Mouse (Mus musculus) liver, postnatal 0 days (tissue): ENCODE results near the gene Got1. TPM values are rescaled to one million over a fixed set of nuclear protein-coding genes. Genes with fewer than 3 reads are reported as not detected.
"Not testable (repeated sequence)": the region's sequence is repeated elsewhere in the genome, so short reads cannot be mapped to it uniquely, and the experiment has no call there.

Experiments
- ATAC-seq: fragments of 200-750 bp; cut with Nextera tagmentation; 2 replicates; pipeline ENCODE4 v1.8.0; 2017; ENCODE audit warnings: mild to moderate bottlenecking, moderate library complexity
- DNase-seq: peaks from one replicate; pipeline ENCODE4 v3.0.0-alpha.2; 2016
- H3K27ac ChIP-seq: fragments of 300-500 bp; sonication (generic); 2 replicates; pipeline ENCODE4 v1.5.1; 2014; ENCODE audit warnings: antibody characterized with exemption, moderate library complexity, mild to moderate bottlenecking, low read depth
- H3K27me3 ChIP-seq: fragments of 300-500 bp; sonication (generic); 2 replicates; pipeline ENCODE4 v1.6.1; 2014; ENCODE audit warnings: low read length, control low read depth, mixed read lengths; ENCODE audit not compliant: insufficient read depth
- H3K36me3 ChIP-seq: fragments of 300-500 bp; sonication (generic); replicated peaks from 2 replicates; pipeline ENCODE4 v1.6.1; 2014; ENCODE audit warnings: mild to moderate bottlenecking, control low read depth, low read length, moderate library complexity, mixed read lengths; ENCODE audit not compliant: insufficient read depth
- H3K4me1 ChIP-seq: fragments of 300-500 bp; sonication (generic); 2 replicates; pipeline ENCODE4 v1.6.1; 2014; ENCODE audit warnings: antibody characterized with exemption, mild to moderate bottlenecking, control low read depth; ENCODE audit not compliant: insufficient read depth
- H3K4me2 ChIP-seq: fragments of 300-500 bp; sonication (generic); 2 replicates; pipeline ENCODE4 v1.6.1; 2014; ENCODE audit warnings: low read depth, mild to moderate bottlenecking, low read length, moderate library complexity, mixed read lengths
- H3K4me3 ChIP-seq: fragments of 300-500 bp; sonication (generic); 2 replicates; pipeline ENCODE4 v1.5.1; 2014; ENCODE audit warnings: low read depth, low read length
- H3K9ac ChIP-seq: fragments of 300-500 bp; sonication (generic); replicated peaks from 2 replicates; pipeline ENCODE4 v1.6.1; 2014; ENCODE audit warnings: mild to moderate bottlenecking, moderate library complexity
- H3K9me3 ChIP-seq: fragments of 300-500 bp; sonication (generic); 2 replicates; pipeline ENCODE4 v1.6.1; 2016; ENCODE audit warnings: mild to moderate bottlenecking, control low read depth, low read length, mixed read lengths
- CTCF ChIP-seq: sonication (generic); IDR thresholded peaks from 2 replicates; pipeline ENCODE4 v1.5.1; 2016; ENCODE audit warnings: antibody characterized with exemption, low read depth
- EP300 ChIP-seq: IDR thresholded peaks from 2 replicates; pipeline ENCODE4 v1.6.1; 2016; ENCODE audit warnings: antibody characterized with exemption, low read depth, mild to moderate bottlenecking
- WGBS: fragments of 180-500 bp; shearing (Covaris S2); extraction: QIAGEN DNeasy Blood & Tissue Kit; methylation state at CpG from one replicate; pipeline ENCODE4 v1.1.7; 2014; ENCODE audit not compliant: insufficient replicate concordance; 5-methylcytosine and 5-hydroxymethylcytosine counted together
- polyA plus RNA-seq: library from polyadenylated mRNA; unstranded; fragments of >200 nt; fragmentation: Nextera tagmentation; extraction: Ambion mirVana; gene quantifications from 2 replicates; pipeline ENCODE4 v1.2.1, GENCODE M21; 2015

Got1 gene
- polyA plus RNA-seq, 1 experiment from 2014 or later, result 127 TPM

GRCm38 (mm10) chr19:43513874-43514273 is 10.5 kb downstream of the Got1 start:
- peak; percentile 65 for DNase-seq
- H3K9ac ChIP-seq, result no peak overlapping the region
- peaks cover 11% of the 10 kb centered on the region for H3K4me1 ChIP-seq
- no peaks in the 10 kb centered on the region for H3K9me3 ChIP-seq
- TF ChIP-seq CTCF (no peak), EP300 (no peak)
- peaks cover 38% of the 10 kb centered on the region for H3K36me3 ChIP-seq
- H3K4me2 ChIP-seq, result peak overlapping the region; percentile 24
- ATAC-seq, result peak; percentile 67
- 59% methylated on average over 8 of the region's 8 CpGs for WGBS
- peak overlapping the region; percentile 80 for H3K27ac ChIP-seq
- no peak overlapping the region for H3K4me3 ChIP-seq
- H3K27me3 ChIP-seq, result no peaks in the 10 kb centered on the region

GRCm38 (mm10) chr19:43511621-43512620 is 12.5 kb downstream of the Got1 start:
- TF ChIP-seq EP300 (no peak), CTCF (no peak)
- ATAC-seq, result peak; percentile 5
- DNase-seq, result no peak
- Histone ChIP-seq H3K4me2 (peak overlapping the region; percentile 22; the same call in 1 of the 2 replicates), H3K4me3 (no peak overlapping the region), H3K4me1 (peaks cover 11% of the 10 kb centered on the region), H3K9ac (no peak overlapping the region), H3K27ac (peak overlapping the region; percentile 69), H3K36me3 (peaks cover 51% of the 10 kb centered on the region), H3K9me3 (no peaks in the 10 kb centered on the region), H3K27me3 (no peaks in the 10 kb centered on the region)
- 67% methylated on average over 22 of the region's 22 CpGs for WGBS

- Histone ChIP-seq H3K27me3 (no peaks in the 10 kb centered on the region), H3K4me2 (no peak overlapping the region), H3K9me3 (no peaks in the 10 kb centered on the region), H3K4me1 (peaks cover 5% of the 10 kb centered on the region), H3K4me3 (no peak overlapping the region), H3K27ac (peak overlapping the region; percentile 69), H3K36me3 (peaks cover 52% of the 10 kb centered on the region), H3K9ac (no peak overlapping the region)
- TF ChIP-seq CTCF (no peak), EP300 (no peak)
- no peak for DNase-seq
- ATAC-seq, result no peak
- WGBS, result 77% methylated on average over 14 of the region's 14 CpGs
These were observed 13.8 kb downstream of the Got1 start for GRCm38 (mm10) chr19:43510436-43511220.

- Histone ChIP-seq H3K4me1 (no peaks in the 10 kb centered on the region; the same call in 1 of the 2 replicates), H3K9ac (no peak overlapping the region), H3K9me3 (no peaks in the 10 kb centered on the region), H3K27me3 (no peaks in the 10 kb centered on the region), H3K4me2 (no peak overlapping the region), H3K4me3 (no peak overlapping the region), H3K27ac (no peak overlapping the region), H3K36me3 (peaks cover 68% of the 10 kb centered on the region)
- 87% methylated on average over 12 of the region's 12 CpGs for WGBS
- TF ChIP-seq CTCF (no peak), EP300 (no peak)
- DNase-seq (no peak), ATAC-seq (no peak)
These were observed 19.0 kb downstream of the Got1 start for GRCm38 (mm10) chr19:43505441-43505840.

GRCm38 (mm10) chr19:43503593-43503992 is 20.8 kb downstream of the Got1 start:
- not testable (repeated sequence) for DNase-seq, H3K27me3 ChIP-seq, H3K4me2 ChIP-seq, H3K9me3 ChIP-seq, H3K9ac ChIP-seq, ATAC-seq, H3K4me3 ChIP-seq, H3K4me1 ChIP-seq, H3K27ac ChIP-seq
- H3K36me3 ChIP-seq, result peaks cover 76% of the 10 kb centered on the region
- 83% methylated on average over 8 of the region's 9 CpGs for WGBS

- no peak overlapping the region for H3K4me2 ChIP-seq
- H3K27ac ChIP-seq, result no peak overlapping the region
- H3K9ac ChIP-seq, result no peak overlapping the region
- H3K4me1 ChIP-seq, result no peaks in the 10 kb centered on the region
- H3K27me3 ChIP-seq, result no peaks in the 10 kb centered on the region
- H3K36me3 ChIP-seq, result peaks cover 69% of the 10 kb centered on the region
- DNase-seq (no peak), ATAC-seq (no peak)
- TF ChIP-seq EP300, result no peak
- TF ChIP-seq CTCF, result no peak
- no peak overlapping the region for H3K4me3 ChIP-seq
- 77% methylated on average over 11 of the region's 11 CpGs for WGBS
- no peaks in the 10 kb centered on the region for H3K9me3 ChIP-seq
These were observed 21.8 kb downstream of the Got1 start for GRCm38 (mm10) chr19:43502630-43503029.
